Mouse (Mus musculus) retina, postnatal 7 days (tissue): ENCODE results near the gene Selp.
A peak's percentile ranks its signal among the peaks of the same experiment; 100 is the strongest.

Source experiments
- DNase-seq: peaks from one replicate; pipeline ENCODE4 v3.0.0-alpha.2; 2012; ENCODE audit warnings: low read depth, low spot score

The Selp gene

DNA sequence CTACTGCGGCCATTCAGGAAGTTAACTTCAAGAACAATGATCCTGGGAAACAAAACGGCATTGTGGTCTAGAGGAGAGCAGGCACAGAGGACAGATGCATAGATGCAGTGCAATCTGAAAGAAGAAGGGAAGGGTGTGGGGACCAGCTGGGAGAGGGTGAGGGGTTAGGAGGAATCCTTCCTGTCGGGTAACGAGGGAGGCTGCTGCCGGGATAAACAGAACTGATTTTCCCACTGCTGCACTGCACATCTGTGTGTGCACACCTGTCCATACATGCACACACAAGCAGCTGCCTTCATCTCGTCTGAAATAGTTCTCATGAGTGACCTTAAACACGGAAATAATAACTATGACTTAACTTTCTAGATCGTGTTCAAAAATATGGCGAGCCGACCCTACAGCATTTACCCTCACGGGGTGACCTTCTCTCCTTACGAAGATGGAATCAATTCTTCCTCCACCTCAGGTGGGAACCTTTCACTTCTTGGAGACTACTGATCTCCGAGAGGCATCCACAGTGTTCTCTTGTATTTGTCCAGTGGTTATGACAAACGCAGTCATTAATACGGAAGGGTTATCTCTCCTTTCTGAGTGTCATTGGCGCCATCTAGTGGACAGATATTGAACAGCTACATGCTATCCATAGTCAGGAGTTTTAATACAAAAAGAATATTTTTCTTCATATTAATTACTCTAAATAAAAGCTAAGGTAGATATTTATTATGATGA, 69.2 kb downstream of the Selp start:
- DNase-seq: peak; percentile 62

DNA sequence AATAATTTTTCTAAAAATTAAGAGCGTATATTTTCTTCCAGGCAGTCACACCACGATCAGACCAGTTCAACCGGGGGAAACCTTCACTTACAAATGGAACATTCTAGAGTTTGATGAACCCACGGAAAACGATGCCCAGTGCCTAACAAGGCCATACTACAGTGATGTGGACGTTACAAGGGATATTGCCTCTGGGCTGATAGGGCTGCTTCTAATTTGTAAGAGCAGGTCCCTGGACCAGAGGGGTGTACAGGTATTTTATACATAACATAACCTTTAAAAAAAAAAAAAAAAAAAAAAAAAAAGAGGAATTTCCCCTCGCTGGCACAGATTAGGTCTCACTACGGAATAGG, 69.8 kb downstream of the Selp start:
- no peak for DNase-seq

DNA sequence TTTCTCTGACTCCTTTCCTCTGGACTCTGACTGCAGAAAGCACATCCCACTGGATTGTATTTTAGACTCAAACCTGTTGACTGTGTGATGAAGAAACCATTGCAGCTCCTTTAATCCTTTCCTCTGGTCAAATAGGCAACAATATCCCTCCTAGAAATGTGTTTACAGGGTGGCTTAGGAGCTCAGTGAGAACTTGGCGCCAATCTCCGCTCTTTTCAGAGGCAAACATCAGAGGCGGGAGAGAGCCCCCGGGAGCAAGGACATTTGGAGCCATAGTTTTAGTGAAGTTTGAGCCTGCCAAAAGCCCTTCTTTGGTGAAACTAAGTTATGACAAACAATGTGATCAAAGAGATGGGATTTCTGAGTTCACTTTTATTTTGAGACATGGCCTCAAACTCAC, 70.3 kb downstream of the Selp start:
- DNase-seq: no peak

DNA sequence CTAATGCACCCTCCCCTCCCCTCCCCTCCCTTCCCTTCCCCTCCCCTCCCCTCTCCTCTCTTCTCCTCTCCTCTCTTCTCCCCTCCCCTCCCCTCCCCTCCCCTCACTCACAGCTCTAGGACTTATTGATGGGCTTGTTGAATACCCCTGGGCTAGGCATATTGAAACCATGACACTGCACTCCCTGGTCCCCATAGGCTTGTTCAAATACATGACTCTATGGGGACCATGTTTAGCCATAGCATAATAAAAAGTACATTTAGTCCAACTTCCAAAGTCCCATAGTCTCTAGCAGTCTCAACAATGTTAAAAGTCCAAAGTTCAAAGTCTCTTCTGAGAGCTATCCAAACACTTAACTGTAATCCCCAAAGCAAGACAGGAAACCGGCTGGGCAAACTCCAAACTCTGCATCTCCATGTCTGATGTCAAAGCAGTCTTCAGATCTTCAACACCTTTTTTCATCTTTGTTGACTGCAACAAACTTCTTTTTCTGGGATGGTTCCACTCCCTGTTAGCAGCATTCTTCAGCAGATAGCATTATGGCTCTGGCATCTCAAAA, 72.0 kb downstream of the Selp start:
- DNase-seq: no peak

DNA sequence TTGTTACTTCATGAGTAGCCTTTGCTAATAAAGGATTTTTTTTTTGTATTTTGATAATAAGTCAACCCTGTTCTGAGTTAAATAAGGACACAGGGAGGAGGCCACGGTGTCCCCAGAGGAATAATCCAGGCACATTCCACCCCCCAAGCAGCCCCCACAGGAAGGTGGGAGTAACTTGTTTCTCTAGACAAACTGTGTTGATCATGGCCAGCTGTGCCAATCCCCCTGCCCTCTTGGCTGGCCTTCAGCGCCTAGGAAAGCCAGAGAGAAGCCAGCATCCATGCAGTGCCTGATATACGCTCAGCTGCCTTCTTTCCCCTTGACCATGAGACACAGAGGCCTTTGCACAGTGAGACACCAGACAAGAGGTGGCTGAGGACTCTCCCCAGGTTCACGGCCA, 84.5 kb downstream of the Selp start:
- DNase-seq: no peak
